Comparison of ENCODE assay signal across 21 mouse cellular contexts in genomic region chr2:169495368-169495767, GRCm38 (mm10).
DNase-seq lines count a peak whose midpoint lies in the region; ATAC-seq and TF ChIP-seq lines count a peak whose summit lies in the region.
"Had no signal": no experiment of that assay in that cellular context is flagged by ENCODE, and none has a peak within 500 bp of the region (broad histone marks: within the 10 kb centered on the region; RNA-seq: fewer than 3 reads in every experiment).

No protein-coding gene starts in this region.

- H3K27me3 ChIP-seq in lung, embryonic 14.5 days (ENCODE audit: insufficient read depth, low read length): no peaks in the 10 kb centered on the region
- no peaks in the 10 kb centered on the region for H3K27me3 ChIP-seq in midbrain, embryonic 11.5 days (ENCODE audit: control insufficient read depth, insufficient read depth, low read length)
- no peaks in the 10 kb centered on the region for H3K27me3 ChIP-seq in midbrain, postnatal 0 days (ENCODE audit: insufficient read depth, low read length)
- H3K27me3 ChIP-seq: forebrain, embryonic 13.5 days; hindbrain, embryonic 12.5 days; hindbrain, embryonic 15.5 days had no signal

- no peak for TF ChIP-seq CTCF in lung, embryonic 14.5 days (IDR thresholded peaks at IDR 0.05; ENCODE audit: low read depth)
- no peak for TF ChIP-seq CTCF in midbrain, postnatal 0 days (IDR thresholded peaks at IDR 0.05)

- 0 out of 2 replicates have a peak overlapping the region, but pooled peaks have one; percentile 14 for H3K27ac ChIP-seq in lung, embryonic 14.5 days (ENCODE audit: low read depth)
- no peak overlapping the region for H3K27ac ChIP-seq in midbrain, embryonic 11.5 days (ENCODE audit: low read depth, low read length)
- H3K27ac ChIP-seq in midbrain, postnatal 0 days (ENCODE audit: low read depth, low read length): no peak overlapping the region
- H3K27ac ChIP-seq: forebrain, embryonic 10.5 days; forebrain, embryonic 13.5 days; hindbrain, embryonic 12.5 days; hindbrain, embryonic 15.5 days had no signal

- no peaks in the 10 kb centered on the region for H3K36me3 ChIP-seq in lung, embryonic 14.5 days (ENCODE audit: insufficient read depth)
- no peaks in the 10 kb centered on the region for H3K36me3 ChIP-seq in midbrain, embryonic 11.5 days (ENCODE audit: control insufficient read depth, insufficient read depth, low read length)
- H3K36me3 ChIP-seq in midbrain, postnatal 0 days (ENCODE audit: insufficient read depth, low read length): no peaks in the 10 kb centered on the region
- H3K36me3 ChIP-seq: forebrain, embryonic 10.5 days; hindbrain, embryonic 12.5 days; hindbrain, embryonic 15.5 days had no signal

- intact Hi-C loops in left cerebral cortex, postnatal 25 days (cut with DNase I): no loop called here

- no peaks in the 10 kb centered on the region for H3K9me3 ChIP-seq in lung, embryonic 14.5 days (ENCODE audit: low read depth, low read length)
- no peaks in the 10 kb centered on the region for H3K9me3 ChIP-seq in midbrain, embryonic 11.5 days (ENCODE audit: control insufficient read depth, low read length)
- no peaks in the 10 kb centered on the region for H3K9me3 ChIP-seq in midbrain, postnatal 0 days (ENCODE audit: low read length)
- H3K9me3 ChIP-seq: forebrain, embryonic 10.5 days; forebrain, embryonic 13.5 days; hindbrain, embryonic 12.5 days; hindbrain, embryonic 15.5 days had no signal

- WGBS in lung, embryonic 14.5 days: 64% methylated on average over 10 of the region's 10 CpGs
- WGBS in midbrain, embryonic 11.5 days: 90% methylated on average over 10 of the region's 10 CpGs
- WGBS in midbrain, postnatal 0 days: 94% methylated on average over 10 of the region's 10 CpGs

- no peak overlapping the region for H3K4me3 ChIP-seq in lung, embryonic 14.5 days (ENCODE audit: low read depth, low read length)
- no peak overlapping the region for H3K4me3 ChIP-seq in midbrain, embryonic 11.5 days (ENCODE audit: low read depth, low read length)
- no peak overlapping the region for H3K4me3 ChIP-seq in midbrain, postnatal 0 days (ENCODE audit: low read depth, low read length)
- H3K4me3 ChIP-seq: forebrain, embryonic 10.5 days; forebrain, embryonic 13.5 days; hindbrain, embryonic 12.5 days; hindbrain, embryonic 15.5 days had no signal

- DNase-seq in heart, adult 11 months: peak; percentile 49
- no peak for DNase-seq in heart, postnatal 4 days
- no peak for DNase-seq in lung, embryonic 14.5 days
- no peak for DNase-seq in lung, postnatal 4 days
- DNase-seq in midbrain, embryonic 11.5 days (ENCODE audit: low spot score, missing footprints): peak; percentile 37
- no peak for DNase-seq in midbrain, postnatal 0 days (ENCODE audit: low spot score)
- DNase-seq in right cerebral cortex, adult 2 months (ENCODE audit: low spot score in 2 of 2): no peak
- DNase-seq in left cerebral cortex, postnatal 25 days (ENCODE audit: low spot score in 2 of 2): no peak
- DNase-seq: adrenal gland, adult 8-10 months; cerebellum, adult 18-20 months; cerebellum, adult 9-10 months; gastrocnemius, postnatal 10 days; gastrocnemius, postnatal 36 days; heart, postnatal 14 days had no signal

- H3K4me2 ChIP-seq in lung, embryonic 14.5 days: no peak overlapping the region
- no peak overlapping the region for H3K4me2 ChIP-seq in midbrain, embryonic 11.5 days
- H3K4me2 ChIP-seq in midbrain, postnatal 0 days (ENCODE audit: low read depth, low read length, poor library complexity, severe bottlenecking): no peak overlapping the region
- H3K4me2 ChIP-seq: forebrain, embryonic 13.5 days; heart, embryonic 11.5 days; hindbrain, embryonic 12.5 days; hindbrain, embryonic 15.5 days had no signal

- H3K4me1 ChIP-seq in lung, embryonic 14.5 days (ENCODE audit: insufficient read depth): peaks cover 14% of the 10 kb centered on the region; the same call in 1 of the 2 replicates
- no peaks in the 10 kb centered on the region for H3K4me1 ChIP-seq in midbrain, embryonic 11.5 days (ENCODE audit: control insufficient read depth, insufficient read depth, low read length)
- no peaks in the 10 kb centered on the region for H3K4me1 ChIP-seq in midbrain, postnatal 0 days (ENCODE audit: insufficient read depth, low read length)
- H3K4me1 ChIP-seq: hindbrain, embryonic 15.5 days had no signal

- ATAC-seq in lung, embryonic 14.5 days (ENCODE audit: insufficient read depth): no peak
- no peak for ATAC-seq in midbrain, embryonic 11.5 days (ENCODE audit: low FRiP score)
- no peak for ATAC-seq in midbrain, postnatal 0 days (ENCODE audit: low FRiP score)
- ATAC-seq: activated CD4-positive, CD25-positive, alpha-beta regulatory T cell, adult 4 months; forebrain, embryonic 13.5 days; forebrain, embryonic 16.5 days had no signal

- no peak overlapping the region for H3K9ac ChIP-seq in lung, embryonic 14.5 days
- no peak overlapping the region for H3K9ac ChIP-seq in midbrain, embryonic 11.5 days (ENCODE audit: low read length)
- no peak overlapping the region for H3K9ac ChIP-seq in midbrain, postnatal 0 days (replicated peaks; ENCODE audit: low read length, poor library complexity, severe bottlenecking)
- H3K9ac ChIP-seq: forebrain, embryonic 13.5 days; hindbrain, embryonic 12.5 days; hindbrain, embryonic 15.5 days had no signal

Comparison
In these comparisons a context has a peak if more than half of its experiments do, and no peak if none do; other contexts are left out.
1. DNase-seq: peak in heart, adult 11 months (single experiment) and midbrain, embryonic 11.5 days (single experiment); none in heart, postnatal 4 days (single experiment), lung, embryonic 14.5 days (single experiment), lung, postnatal 4 days (0 of 2), midbrain, postnatal 0 days (single experiment), right cerebral cortex, adult 2 months (0 of 2) and left cerebral cortex, postnatal 25 days (0 of 2).